Mouse (Mus musculus): ENCODE results near the gene Tln1. TPM values are rescaled to one million over a fixed set of nuclear protein-coding genes. Genes with fewer than 3 reads are reported as not detected.

Tln1 gene
- polyA plus RNA-seq, 1 experiment from 2014 or later, result 61.9 TPM

DNA sequence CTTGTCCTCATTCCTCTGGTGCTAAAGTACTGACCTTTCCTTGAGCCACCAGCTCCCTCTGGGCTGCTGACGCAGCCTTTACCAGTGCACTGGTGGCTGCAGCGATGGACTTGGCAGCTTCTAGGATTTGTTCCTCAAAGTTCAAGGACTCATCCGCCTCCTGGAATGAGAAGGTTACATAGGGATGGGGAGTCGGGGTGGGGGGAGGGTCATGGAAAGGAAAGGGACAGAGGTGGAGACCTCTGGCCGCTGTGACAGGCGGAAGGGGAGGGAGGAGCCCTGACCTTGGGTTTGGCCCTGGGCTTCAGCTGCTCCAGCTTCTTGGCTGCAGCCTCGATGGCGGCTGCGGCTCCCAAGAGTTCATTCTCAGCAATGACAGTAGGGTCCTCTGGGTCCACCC is 29.2 kb downstream of the Tln1 start:
- peaks cover 61% of the 10 kb centered on the region for H3K36me3 ChIP-seq
- no peaks in the 10 kb centered on the region for H3K4me1 ChIP-seq (replicated peaks)
- ATAC-seq, result no peak
- H3K27ac ChIP-seq, result no peak overlapping the region
- H3K4me2 ChIP-seq (replicated peaks), result no peak overlapping the region
- no peaks in the 10 kb centered on the region for H3K27me3 ChIP-seq (replicated peaks)
- H3K9me3 ChIP-seq, result no peaks in the 10 kb centered on the region
- WGBS, result 84% methylated on average over 9 of the region's 9 CpGs
- no peak overlapping the region for H3K4me3 ChIP-seq (replicated peaks)
- no peak overlapping the region for H3K9ac ChIP-seq

DNA sequence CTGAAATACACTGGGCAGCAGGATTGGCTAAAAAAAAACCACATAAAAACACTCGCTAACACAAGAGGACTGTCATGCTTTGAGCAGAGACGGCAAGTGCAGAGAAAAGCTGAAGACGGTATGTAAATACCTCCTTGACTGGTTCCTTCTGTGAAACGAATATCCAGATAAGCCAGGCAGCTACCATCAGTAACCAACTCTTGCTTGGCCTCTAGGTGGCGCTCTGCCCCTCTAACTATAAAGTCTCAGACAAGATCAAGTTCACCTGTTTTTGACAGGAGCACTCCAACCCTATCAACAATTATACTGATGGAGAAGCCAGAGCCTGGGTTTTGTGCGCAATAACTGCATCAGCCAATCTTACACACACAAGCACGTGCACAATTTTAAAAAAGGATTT is 31.9 kb downstream of the Tln1 start:
- Histone ChIP-seq H3K27me3 (replicated peaks) (no peaks in the 10 kb centered on the region), H3K4me2 (replicated peaks) (no peak overlapping the region), H3K9ac (no peak overlapping the region), H3K9me3 (0 out of 2 replicates have a peak, but pooled peaks cover 3% of the 10 kb centered on the region), H3K4me3 (replicated peaks) (no peak overlapping the region), H3K36me3 (peaks cover 41% of the 10 kb centered on the region), H3K27ac (no peak overlapping the region), H3K4me1 (replicated peaks) (no peaks in the 10 kb centered on the region)
- peak; percentile 48; the same call in 1 of the 2 replicates for ATAC-seq
- 17% methylated on average over 7 of the region's 7 CpGs for WGBS

DNA sequence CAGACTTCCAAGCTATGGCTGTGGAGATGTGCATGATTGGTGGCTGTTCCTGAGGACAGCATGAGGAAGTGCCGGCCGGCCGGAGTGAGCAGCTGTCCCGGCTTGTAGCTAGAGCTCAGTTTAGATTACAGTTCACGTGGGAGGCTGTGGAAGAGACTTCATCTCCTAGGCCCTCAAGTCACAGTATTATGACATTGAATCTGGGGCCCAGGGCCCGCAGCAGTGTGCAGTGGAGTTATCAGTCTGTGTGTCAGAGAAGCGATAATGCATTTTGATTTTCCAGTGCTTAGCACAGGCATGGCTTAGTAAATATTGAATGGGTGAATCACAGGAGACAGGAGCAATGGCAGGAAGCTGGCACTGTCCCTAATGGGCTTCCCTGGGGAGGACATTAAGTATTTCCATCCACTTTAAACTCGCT is 32.4 kb downstream of the Tln1 start:
- no peaks in the 10 kb centered on the region for H3K4me1 ChIP-seq (replicated peaks)
- 0 out of 2 replicates have a peak overlapping the region, but pooled peaks have one; percentile 27 for H3K27ac ChIP-seq
- 0 out of 2 replicates have a peak, but pooled peaks cover 3% of the 10 kb centered on the region for H3K9me3 ChIP-seq
- H3K4me3 ChIP-seq (replicated peaks), result no peak overlapping the region
- no peak for ATAC-seq
- 51% methylated on average over 8 of the region's 8 CpGs for WGBS
- H3K9ac ChIP-seq, result no peak overlapping the region
- no peaks in the 10 kb centered on the region for H3K27me3 ChIP-seq (replicated peaks)
- H3K36me3 ChIP-seq, result peaks cover 36% of the 10 kb centered on the region
- H3K4me2 ChIP-seq (replicated peaks), result no peak overlapping the region

DNA sequence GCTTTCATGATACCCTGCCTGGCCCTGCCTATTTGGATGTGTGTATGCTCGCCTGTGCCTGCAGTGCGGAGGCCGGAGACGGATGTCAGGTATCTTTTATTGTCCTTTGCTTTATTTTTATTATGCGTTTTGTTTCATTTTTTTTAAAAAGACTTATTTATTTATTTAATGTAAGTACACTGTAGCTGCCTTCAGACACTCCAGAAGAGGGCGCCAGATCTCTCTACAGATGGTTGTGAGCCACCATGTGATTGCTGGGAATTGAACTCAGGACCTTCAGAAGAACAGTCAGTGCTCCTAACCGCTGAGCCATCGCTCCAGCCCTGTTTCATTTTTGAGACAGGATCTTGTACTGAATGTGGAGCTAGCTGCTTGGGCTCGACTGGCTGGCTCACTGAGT is 34.0 kb downstream of the Tln1 start:
- no peak overlapping the region for H3K9ac ChIP-seq
- 80% methylated on average over 9 of the region's 9 CpGs for WGBS
- H3K4me2 ChIP-seq (replicated peaks), result no peak overlapping the region
- no peak overlapping the region for H3K4me3 ChIP-seq (replicated peaks)
- 0 out of 2 replicates have a peak, but pooled peaks cover 3% of the 10 kb centered on the region for H3K9me3 ChIP-seq
- no peak overlapping the region for H3K27ac ChIP-seq
- H3K4me1 ChIP-seq (replicated peaks), result peaks cover 6% of the 10 kb centered on the region; the same call in 1 of the 2 replicates
- H3K27me3 ChIP-seq (replicated peaks), result no peaks in the 10 kb centered on the region; the same call in 1 of the 2 replicates
- H3K36me3 ChIP-seq, result peaks cover 26% of the 10 kb centered on the region
- no peak for ATAC-seq

DNA sequence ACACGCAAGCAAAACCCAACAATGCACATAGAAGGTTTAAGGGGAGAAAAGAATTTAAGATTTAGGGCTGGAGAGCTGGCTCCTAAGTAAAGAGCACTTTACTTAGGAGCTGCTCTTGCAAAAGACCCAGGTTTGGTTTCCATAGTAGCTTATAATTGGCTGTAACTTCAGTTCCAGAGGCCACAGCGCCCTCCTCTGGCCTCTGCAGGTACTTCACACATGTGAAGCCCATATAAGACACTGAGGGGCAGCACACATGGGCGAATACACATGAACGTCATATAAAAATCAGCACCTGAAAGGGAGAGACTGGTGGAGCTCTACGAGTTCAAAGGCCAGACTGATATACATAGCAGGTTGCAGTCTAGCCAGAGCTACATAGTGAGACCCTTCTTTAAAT is 34.6 kb downstream of the Tln1 start:
- Histone ChIP-seq H3K4me1 (replicated peaks) (peaks cover 8% of the 10 kb centered on the region; the same call in 1 of the 2 replicates), H3K9ac (no peak overlapping the region), H3K36me3 (peaks cover 20% of the 10 kb centered on the region), H3K27ac (no peak overlapping the region), H3K9me3 (0 out of 2 replicates have a peak, but pooled peaks cover 3% of the 10 kb centered on the region), H3K4me3 (replicated peaks) (no peak overlapping the region), H3K4me2 (replicated peaks) (no peak overlapping the region), H3K27me3 (replicated peaks) (no peaks in the 10 kb centered on the region; the same call in 1 of the 2 replicates)
- no peak for ATAC-seq
- WGBS, result 66% methylated on average over 5 of the region's 5 CpGs

DNA sequence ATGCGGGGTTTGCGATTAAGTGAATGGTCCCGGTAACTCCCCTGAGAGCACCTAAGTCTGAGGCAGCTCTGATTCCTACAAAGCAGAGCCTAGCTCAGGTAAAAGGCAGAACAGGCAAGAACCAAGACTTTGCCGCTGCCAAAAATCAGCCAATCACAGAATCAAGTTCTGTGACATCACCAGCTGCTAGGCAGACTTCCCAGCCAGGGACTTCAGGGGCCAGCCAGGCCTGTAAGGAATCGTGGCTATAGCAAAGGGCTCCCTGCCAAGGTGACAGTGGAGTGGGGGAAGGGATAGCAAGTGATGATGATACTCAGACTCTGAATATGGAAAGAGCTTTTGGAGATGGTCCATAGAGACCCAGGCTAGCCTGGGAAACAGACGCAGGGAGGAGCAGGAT is 42.5 kb downstream of the Tln1 start:
- no peak overlapping the region for H3K27ac ChIP-seq
- WGBS, result 13% methylated on average over 6 of the region's 6 CpGs
- peak; percentile 21; the same call in 1 of the 2 replicates for ATAC-seq
- H3K4me2 ChIP-seq (replicated peaks), result peak overlapping the region; percentile 83
- H3K9ac ChIP-seq, result 0 out of 2 replicates have a peak overlapping the region, but pooled peaks have one; percentile 1
- no peaks in the 10 kb centered on the region for H3K9me3 ChIP-seq
- H3K27me3 ChIP-seq (replicated peaks), result peaks cover 5% of the 10 kb centered on the region
- peaks cover 8% of the 10 kb centered on the region for H3K36me3 ChIP-seq
- H3K4me3 ChIP-seq (replicated peaks), result peak overlapping the region; percentile 7; the same call in 1 of the 2 replicates
- H3K4me1 ChIP-seq (replicated peaks), result peaks cover 31% of the 10 kb centered on the region

DNA sequence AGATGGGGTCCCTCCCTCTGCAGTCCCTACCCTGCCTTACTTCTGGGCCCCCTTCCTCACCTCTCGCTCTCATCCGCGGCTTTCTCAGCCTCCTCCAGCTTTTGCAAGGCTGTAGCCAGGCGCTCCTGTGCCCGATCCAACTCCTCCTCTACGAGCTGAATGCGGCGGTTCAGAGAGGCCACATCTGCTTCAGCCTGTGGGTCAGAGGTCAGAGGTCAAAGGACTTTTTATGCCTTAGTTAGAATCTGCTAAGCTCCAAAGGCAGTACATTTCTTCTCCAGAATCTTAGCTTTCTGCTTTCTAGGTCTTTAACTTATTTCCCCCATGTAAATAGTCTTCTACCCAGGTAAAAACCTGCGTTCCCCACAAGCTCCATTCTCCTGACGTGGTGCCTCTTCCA is 42.9 kb downstream of the Tln1 start:
- Histone ChIP-seq H3K9ac (peak overlapping the region; percentile 1; the same call in 1 of the 2 replicates), H3K4me1 (replicated peaks) (peaks cover 31% of the 10 kb centered on the region), H3K4me3 (replicated peaks) (peak overlapping the region; percentile 7; the same call in 1 of the 2 replicates), H3K36me3 (peaks cover 8% of the 10 kb centered on the region), H3K9me3 (no peaks in the 10 kb centered on the region), H3K27ac (no peak overlapping the region), H3K4me2 (replicated peaks) (peak overlapping the region; percentile 83), H3K27me3 (replicated peaks) (peaks cover 5% of the 10 kb centered on the region)
- ATAC-seq, result no peak
- WGBS, result 37% methylated on average over 10 of the region's 10 CpGs

DNA sequence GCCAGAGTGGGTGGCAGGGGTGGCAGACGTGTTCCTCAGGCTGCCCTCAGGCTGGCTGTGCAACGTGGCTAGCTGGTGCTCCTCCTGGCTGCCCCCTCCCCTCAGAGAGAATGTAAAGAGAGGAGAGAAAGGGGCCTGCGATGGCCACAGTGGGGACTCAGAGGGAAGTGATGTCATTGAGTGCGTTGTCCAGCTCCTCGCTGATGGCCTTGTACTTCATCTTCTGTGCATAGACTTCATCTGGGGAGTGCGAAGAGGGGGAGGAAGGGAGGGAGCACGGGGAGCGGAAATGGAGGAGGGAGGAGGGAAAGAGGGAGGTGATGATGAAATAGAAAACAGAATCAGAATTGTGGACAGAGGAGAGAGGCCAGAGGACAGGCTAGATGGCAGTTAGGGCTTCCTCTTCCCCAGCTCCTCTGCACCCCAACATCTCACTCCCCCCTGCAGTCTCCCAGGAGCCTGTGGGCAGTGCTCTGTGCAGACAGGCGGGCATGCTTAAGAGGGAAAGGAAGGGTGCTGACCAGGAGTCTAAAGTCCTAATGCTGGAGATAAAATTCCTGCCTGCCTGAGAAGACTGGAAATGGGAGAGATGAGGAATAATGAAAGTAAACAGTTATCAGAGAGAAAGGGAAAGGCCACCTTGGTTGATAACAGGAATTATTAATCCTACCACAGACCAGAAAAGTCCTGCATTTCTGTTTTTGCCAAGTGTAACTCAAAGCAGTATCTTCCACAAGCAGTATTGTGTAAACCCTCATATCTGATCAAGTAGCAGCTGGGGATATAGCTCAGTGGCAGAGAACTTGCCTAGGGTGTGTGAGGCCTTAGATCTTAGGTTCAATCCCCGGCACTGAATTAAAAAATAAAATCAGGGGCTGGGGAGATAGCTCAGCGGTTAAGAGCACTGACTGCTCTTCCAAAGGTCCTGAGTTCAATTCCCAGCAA is 46.5 kb downstream of the Tln1 start:
- no peak overlapping the region for H3K27ac ChIP-seq
- H3K9ac ChIP-seq, result no peak overlapping the region
- peaks cover 5% of the 10 kb centered on the region; the same call in 1 of the 2 replicates for H3K27me3 ChIP-seq (replicated peaks)
- H3K4me2 ChIP-seq (replicated peaks), result no peak overlapping the region
- H3K4me3 ChIP-seq (replicated peaks), result no peak overlapping the region
- no peaks in the 10 kb centered on the region for H3K9me3 ChIP-seq
- 59% methylated on average over 11 of the region's 11 CpGs for WGBS
- ATAC-seq, result peak; percentile 48
- H3K4me1 ChIP-seq (replicated peaks), result peaks cover 12% of the 10 kb centered on the region
- peaks cover 8% of the 10 kb centered on the region for H3K36me3 ChIP-seq

DNA sequence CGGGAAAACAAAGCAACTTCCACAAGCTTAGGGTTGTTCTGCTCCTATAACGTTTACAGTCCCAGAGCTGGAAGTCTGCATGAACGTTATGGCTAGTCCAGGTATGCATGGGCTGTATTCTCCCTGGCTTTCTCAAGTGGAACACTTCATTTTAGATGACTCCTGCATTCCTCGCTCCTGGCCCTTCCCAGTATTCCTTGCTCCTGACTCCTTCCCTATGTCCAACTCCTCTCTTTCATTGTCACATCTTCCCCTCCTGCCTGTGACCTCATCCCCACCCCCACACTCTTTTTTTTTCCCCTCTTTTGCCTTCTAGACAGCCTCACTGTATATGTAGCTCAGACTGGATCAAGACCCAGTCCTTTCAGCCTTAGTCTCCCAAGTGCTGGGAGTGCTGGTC is 48.7 kb downstream of the Tln1 start:
- no peak overlapping the region for H3K4me2 ChIP-seq (replicated peaks)
- H3K9ac ChIP-seq, result no peak overlapping the region
- 70% methylated on average over 4 of the region's 4 CpGs for WGBS
- H3K4me3 ChIP-seq (replicated peaks), result no peak overlapping the region
- no peak overlapping the region for H3K27ac ChIP-seq
- no peaks in the 10 kb centered on the region for H3K9me3 ChIP-seq
- peaks cover 4% of the 10 kb centered on the region for H3K36me3 ChIP-seq
- no peaks in the 10 kb centered on the region for H3K27me3 ChIP-seq (replicated peaks)
- ATAC-seq, result no peak
- H3K4me1 ChIP-seq (replicated peaks), result peaks cover 7% of the 10 kb centered on the region

DNA sequence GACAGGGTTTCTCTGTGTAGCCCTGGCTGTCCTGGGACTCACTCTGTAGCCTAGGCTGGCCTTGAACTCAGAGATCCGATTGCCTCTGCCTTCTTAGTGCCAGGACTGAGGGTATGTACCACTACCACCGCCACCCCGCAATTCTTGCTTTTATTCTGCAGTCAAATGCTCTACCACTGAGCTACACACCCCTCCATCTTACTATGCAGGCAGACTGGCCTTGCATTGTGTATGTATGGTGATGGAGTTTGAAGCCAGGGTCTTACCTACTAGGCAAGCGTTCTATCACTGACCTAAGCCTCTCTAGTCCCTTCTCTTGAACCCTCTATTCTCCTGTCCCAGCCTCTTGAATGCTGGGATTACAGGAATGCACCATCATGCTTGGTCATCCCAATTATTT is 49.2 kb downstream of the Tln1 start:
- Histone ChIP-seq H3K9ac (no peak overlapping the region), H3K27ac (no peak overlapping the region), H3K4me2 (replicated peaks) (no peak overlapping the region), H3K9me3 (no peaks in the 10 kb centered on the region), H3K4me3 (replicated peaks) (no peak overlapping the region), H3K27me3 (replicated peaks) (no peaks in the 10 kb centered on the region), H3K4me1 (replicated peaks) (peaks cover 11% of the 10 kb centered on the region), H3K36me3 (peaks cover 4% of the 10 kb centered on the region)
- no peak for ATAC-seq
- WGBS, result 80% methylated on average over 4 of the region's 4 CpGs

DNA sequence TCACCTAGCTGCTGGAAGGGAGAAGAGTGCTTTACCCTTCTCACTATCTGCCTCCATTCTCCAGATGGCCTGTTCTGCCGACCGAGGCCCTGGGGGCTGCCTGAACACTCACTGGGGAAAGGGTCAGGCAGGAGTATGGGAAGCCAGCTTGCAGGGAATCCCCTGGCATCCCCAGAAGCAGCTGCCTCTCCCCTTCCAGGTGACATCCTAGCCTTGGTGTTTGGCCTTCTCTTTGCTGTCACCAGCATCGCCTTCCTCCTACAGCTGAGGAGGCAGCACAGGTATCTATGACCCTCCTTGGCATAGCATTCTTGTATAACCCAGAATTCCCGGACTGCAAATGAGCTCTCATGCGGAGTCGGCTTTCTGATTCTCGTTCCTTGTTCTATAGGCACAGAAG is 49.8 kb downstream of the Tln1 start:
- no peak for ATAC-seq
- Histone ChIP-seq H3K4me1 (replicated peaks) (peaks cover 17% of the 10 kb centered on the region), H3K9me3 (no peaks in the 10 kb centered on the region), H3K9ac (no peak overlapping the region), H3K4me2 (replicated peaks) (no peak overlapping the region), H3K36me3 (no peaks in the 10 kb centered on the region), H3K4me3 (replicated peaks) (no peak overlapping the region), H3K27me3 (replicated peaks) (no peaks in the 10 kb centered on the region), H3K27ac (no peak overlapping the region; the same call in 1 of the 2 replicates)
- WGBS, result 70% methylated on average over 7 of the region's 7 CpGs

DNA sequence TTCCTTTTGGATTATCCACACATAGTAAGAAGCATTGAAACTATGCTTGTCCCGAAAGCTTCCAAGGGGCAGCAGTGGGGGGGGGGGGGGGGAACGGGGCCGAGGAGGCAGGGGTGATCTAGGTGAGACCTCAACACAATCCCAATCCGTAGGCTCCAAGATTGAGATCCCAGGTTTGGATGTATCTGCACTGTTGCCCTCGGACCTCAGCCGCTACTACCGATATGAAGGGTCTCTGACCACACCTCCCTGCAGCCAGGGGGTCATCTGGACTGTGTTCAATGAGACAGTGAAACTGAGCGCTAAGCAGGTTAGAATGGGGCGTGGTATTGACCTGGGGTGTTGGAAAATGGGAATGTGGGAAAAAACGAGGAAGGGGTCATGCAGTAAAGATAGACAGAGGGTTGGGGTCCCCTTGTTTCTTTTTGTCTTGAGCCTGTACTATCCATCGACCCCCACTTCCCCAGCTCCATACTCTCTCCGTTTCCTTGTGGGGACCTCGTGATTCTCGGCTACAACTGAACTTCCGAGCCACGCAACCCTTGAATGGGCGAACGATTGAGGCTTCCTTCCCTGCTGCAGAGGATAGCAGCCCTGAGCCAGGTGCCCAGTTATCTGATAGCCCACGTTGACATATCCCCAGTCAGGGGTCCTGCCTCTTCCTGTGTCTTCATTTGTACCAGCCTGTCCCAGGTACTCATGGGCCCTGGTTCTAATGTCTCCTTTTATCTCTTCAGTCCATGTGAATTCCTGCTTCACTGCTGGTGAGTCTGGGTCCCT is 50.6 kb downstream of the Tln1 start:
- Histone ChIP-seq H3K9ac (no peak overlapping the region), H3K4me2 (replicated peaks) (no peak overlapping the region), H3K4me1 (replicated peaks) (peaks cover 20% of the 10 kb centered on the region), H3K27ac (no peak overlapping the region), H3K27me3 (replicated peaks) (no peaks in the 10 kb centered on the region), H3K4me3 (replicated peaks) (no peak overlapping the region), H3K36me3 (no peaks in the 10 kb centered on the region), H3K9me3 (no peaks in the 10 kb centered on the region)
- 65% methylated on average over 19 of the region's 19 CpGs for WGBS
- no peak for ATAC-seq

All from intestine, embryonic 15.5 days (tissue).